Mouse (Mus musculus): ENCODE measurements at regions not wholly inside any gene's neighbourhood (a gene's known extent, or its start where the extent isn't known, plus 50 kb on each side); places are given as distances from the start of the nearest gene placed in this dataset.

DNA sequence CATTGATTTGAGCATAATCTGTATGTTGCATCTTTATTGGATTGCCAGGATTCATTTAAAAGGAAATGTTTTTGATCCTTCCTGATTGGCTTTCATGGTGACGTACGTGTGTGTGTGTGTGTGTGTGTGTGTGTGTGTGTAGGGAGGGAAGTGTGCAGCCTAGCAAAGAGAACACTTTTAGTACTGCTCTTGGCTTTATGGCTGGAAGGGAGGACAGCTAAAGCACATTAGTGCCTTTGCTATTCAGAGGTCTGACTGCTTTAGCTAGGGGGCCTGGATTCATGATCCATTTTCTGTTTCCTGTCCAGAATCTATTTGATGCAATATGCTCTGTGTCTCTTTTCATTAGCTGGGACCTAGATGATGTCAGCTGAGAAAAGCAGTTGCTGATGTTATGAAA, 155.6 kb upstream of the Itga1 start:
- TF ChIP-seq POLR2A (IDR thresholded peaks at IDR 0.05; ENCODE audit: low read depth, low read length) (no peak), ETS1 (conservative IDR thresholded peaks at IDR 0.05; ENCODE audit: low read depth, low read length) (no peak), CTCF (conservative IDR thresholded peaks at IDR 0.05 in 1 of 2, IDR thresholded peaks at IDR 0.05 in 1 of 2; ENCODE audit: low read depth in 2 of 2, low read length in 2 of 2) (no peak), CHD2 (IDR thresholded peaks at IDR 0.05; ENCODE audit: low read length) (no peak), RAD21 (IDR thresholded peaks at IDR 0.05; ENCODE audit: low read depth, low read length) (no peak), KAT2A (IDR thresholded peaks at IDR 0.05; ENCODE audit: insufficient replicate concordance, low read length) (no peak), NRF1 (IDR thresholded peaks at IDR 0.05; ENCODE audit: low read depth, low read length) (no peak), RCOR1 (conservative IDR thresholded peaks at IDR 0.05; ENCODE audit: low read depth, low read length) (no peak), NELFE (IDR thresholded peaks at IDR 0.05; ENCODE audit: low read depth, low read length) (no peak), MAX (IDR thresholded peaks at IDR 0.05; ENCODE audit: low read length) (no peak), ELF1 (IDR thresholded peaks at IDR 0.05; ENCODE audit: low read depth, low read length) (no peak), HCFC1 (IDR thresholded peaks at IDR 0.05; ENCODE audit: low read depth, low read length) (no peak)
